Mouse (Mus musculus): ENCODE measurements around the gene Oas1c. TPM values are rescaled to one million over a fixed set of nuclear protein-coding genes. Genes with fewer than 3 reads are reported as not detected.

Oas1c gene
- total and polyA plus RNA-seq, 3 experiments = 1.6 to 3.6 (median 3.6) TPM

DNA sequence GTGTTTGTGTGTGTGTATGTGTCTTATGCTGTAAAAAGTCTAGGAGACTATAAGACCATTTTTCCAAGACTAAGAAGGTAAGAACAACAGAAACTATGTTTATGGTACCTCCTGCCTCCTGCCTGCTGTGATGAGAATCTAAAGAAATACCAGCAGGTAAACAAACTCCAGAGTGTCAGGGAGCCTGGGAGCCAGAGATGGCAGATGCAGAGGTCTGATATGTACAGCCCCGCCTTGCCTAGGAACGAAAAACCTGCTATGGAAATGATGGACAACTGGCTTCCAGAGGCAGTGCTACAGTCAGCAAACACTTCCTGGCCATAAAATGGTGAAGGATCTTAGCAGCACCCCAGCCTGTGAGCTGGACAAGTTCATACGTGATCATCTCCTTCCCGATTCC lies 34.8 kb upstream of the Oas1c start, which contains the start of gene Oas1f:
TSS of gene Oas1f (plus strand) at position 301 of the 400 bp plus-strand sequence.
- TF ChIP-seq MAX (IDR thresholded peaks at IDR 0.05; ENCODE audit: low read length) (no peak), UBTF (IDR thresholded peaks at IDR 0.05; ENCODE audit: low read depth, low read length) (no peak), MAFK (IDR thresholded peaks at IDR 0.05; ENCODE audit: insufficient replicate concordance, low read length) (no peak), POLR2A (IDR thresholded peaks at IDR 0.05; ENCODE audit: low read depth, low read length) (no peak), CHD2 (IDR thresholded peaks at IDR 0.05; ENCODE audit: low read length) (no peak), ZNF384 (IDR thresholded peaks at IDR 0.05; ENCODE audit: low read depth, low read length) (no peak), CHD1 (IDR thresholded peaks at IDR 0.05; ENCODE audit: low read depth, low read length) (no peak), GABPA (IDR thresholded peaks at IDR 0.05; ENCODE audit: insufficient replicate concordance, low read depth, low read length) (no peak), ZMIZ1 (IDR thresholded peaks at IDR 0.05; ENCODE audit: low read depth, low read length) (no peak), MYC (IDR thresholded peaks at IDR 0.05; ENCODE audit: low read depth, low read length) (no peak), HCFC1 (IDR thresholded peaks at IDR 0.05; ENCODE audit: low read depth, low read length) (no peak), USF1 (IDR thresholded peaks at IDR 0.05; ENCODE audit: low read depth, low read length) (no peak), JUN (IDR thresholded peaks at IDR 0.05; ENCODE audit: insufficient read depth, low read depth, low read length) (no peak), TCF12 (IDR thresholded peaks at IDR 0.05; ENCODE audit: low read depth, low read length) (no peak), MEF2A (IDR thresholded peaks at IDR 0.05; ENCODE audit: borderline replicate concordance, low read depth, low read length) (no peak)
- no peak within 1 kb of the TSS for H3K27ac ChIP-seq (ENCODE audit: insufficient read depth, low read depth)
- H3K9ac ChIP-seq (ENCODE audit: insufficient read depth, low read depth) = no peak within 1 kb of the TSS
- no peak for DNase-seq (ENCODE audit: extremely low read depth)
- H3K27me3 ChIP-seq (replicated peaks) = peaks cover 73% of the 10 kb centered on the region
- no peak within 1 kb of the TSS for H3K4me3 ChIP-seq (replicated peaks in 1 of 3; ENCODE audit: low read depth in 2 of 3, low read length in 2 of 3, poor library complexity in 1 of 3)
- no peaks in the 10 kb centered on the region for H3K4me1 ChIP-seq (ENCODE audit: control insufficient read depth in 1 of 2, insufficient read depth in 2 of 2)
- no peaks in the 10 kb centered on the region for H3K9me3 ChIP-seq (replicated peaks; ENCODE audit: low read length)
- H3K79me2 ChIP-seq (replicated peaks; ENCODE audit: control insufficient read depth, extremely low read depth, insufficient read depth, poor library complexity, severe bottlenecking) = no peaks in the 10 kb centered on the region
- no peaks in the 10 kb centered on the region for H3K36me3 ChIP-seq (replicated peaks in 1 of 2; ENCODE audit: control insufficient read depth in 1 of 2, insufficient read depth in 1 of 2, low read length in 1 of 2)
- in situ Hi-C loops (cut with MboI; ENCODE audit: low pct_ligation_motif_present, low pct_unique_long_range_greater_than_20kb, low sequenced_read_pairs) = no loop called here
- no peak within 1 kb of the TSS for H3K4me2 ChIP-seq (ENCODE audit: insufficient read depth, low read depth, poor library complexity, severe bottlenecking)
- dilution Hi-C loops (cut with MboI; ENCODE audit: extremely low pct_ligation_motif_present, extremely low pct_unique_long_range_greater_than_20kb, low sequenced_read_pairs) = no loop called here

DNA sequence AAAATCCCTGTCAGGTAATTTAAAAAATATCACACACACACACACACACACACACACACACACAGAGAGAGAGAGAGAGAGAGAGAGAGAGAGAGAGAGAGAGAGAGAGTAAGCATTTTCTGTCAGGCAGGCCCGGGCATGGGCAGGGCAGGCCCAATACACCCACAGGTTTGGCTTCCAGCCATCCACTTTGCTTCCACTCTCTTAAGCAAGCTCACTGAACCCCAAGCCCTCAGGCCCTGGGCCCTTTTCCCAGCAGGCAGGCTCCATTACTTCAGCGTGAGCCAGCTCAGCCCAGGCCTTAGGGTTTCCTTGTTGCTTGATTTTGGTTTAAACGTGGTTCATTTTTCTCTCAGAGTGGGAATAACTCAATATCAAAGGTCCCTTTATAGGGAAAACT lies 32.4 kb upstream of the Oas1c start:
- H3K4me1 ChIP-seq (ENCODE audit: control insufficient read depth in 1 of 2, insufficient read depth in 2 of 2) = no peaks in the 10 kb centered on the region
- dilution Hi-C loops (cut with MboI; ENCODE audit: extremely low pct_ligation_motif_present, extremely low pct_unique_long_range_greater_than_20kb, low sequenced_read_pairs) (no loop called here), in situ Hi-C loops (cut with MboI; ENCODE audit: low pct_ligation_motif_present, low pct_unique_long_range_greater_than_20kb, low sequenced_read_pairs) (loop anchor here (5.0 kb wide), 1 partner anchor 78 kb away; no protein-coding TSS in a partner anchor)
- peaks cover 76% of the 10 kb centered on the region for H3K27me3 ChIP-seq (replicated peaks)
- H3K9ac ChIP-seq (ENCODE audit: insufficient read depth, low read depth) = no peak overlapping the region
- no peak overlapping the region for H3K4me3 ChIP-seq (replicated peaks in 1 of 3; ENCODE audit: low read depth in 2 of 3, low read length in 2 of 3, poor library complexity in 1 of 3)
- H3K9me3 ChIP-seq (replicated peaks; ENCODE audit: low read length) = no peaks in the 10 kb centered on the region
- no peak overlapping the region for H3K27ac ChIP-seq (ENCODE audit: insufficient read depth, low read depth)
- H3K36me3 ChIP-seq (replicated peaks in 1 of 2; ENCODE audit: control insufficient read depth in 1 of 2, insufficient read depth in 1 of 2, low read length in 1 of 2) = no peaks in the 10 kb centered on the region
- TF ChIP-seq KAT2A (IDR thresholded peaks at IDR 0.05; ENCODE audit: insufficient replicate concordance, low read length) (no peak), RCOR1 (conservative IDR thresholded peaks at IDR 0.05; ENCODE audit: low read depth, low read length) (no peak), JUND (conservative IDR thresholded peaks at IDR 0.05; ENCODE audit: low read depth, low read length) (no peak), PAX5 (IDR thresholded peaks at IDR 0.05; ENCODE audit: low read length) (no peak), JUN (IDR thresholded peaks at IDR 0.05; ENCODE audit: insufficient read depth, low read depth, low read length) (no peak), ELF1 (IDR thresholded peaks at IDR 0.05; ENCODE audit: low read depth, low read length) (no peak), ZC3H11A (IDR thresholded peaks at IDR 0.05; ENCODE audit: low read depth, low read length) (no peak), MAZ (IDR thresholded peaks at IDR 0.05; ENCODE audit: low read depth, low read length) (no peak), MEF2A (IDR thresholded peaks at IDR 0.05; ENCODE audit: borderline replicate concordance, low read depth, low read length) (no peak), IRF4 (IDR thresholded peaks at IDR 0.05; ENCODE audit: low read depth, low read length) (no peak), UBTF (IDR thresholded peaks at IDR 0.05; ENCODE audit: low read depth, low read length) (no peak), ETS1 (conservative IDR thresholded peaks at IDR 0.05; ENCODE audit: low read depth, low read length) (no peak), SIN3A (IDR thresholded peaks at IDR 0.05; ENCODE audit: low read length) (no peak), ZNF384 (IDR thresholded peaks at IDR 0.05; ENCODE audit: low read depth, low read length) (no peak), NELFE (IDR thresholded peaks at IDR 0.05; ENCODE audit: low read depth, low read length) (no peak), USF2 (conservative IDR thresholded peaks at IDR 0.05; ENCODE audit: low read depth, low read length) (no peak), ZKSCAN1 (IDR thresholded peaks at IDR 0.05; ENCODE audit: borderline replicate concordance, low read depth, low read length) (no peak), TCF12 (IDR thresholded peaks at IDR 0.05; ENCODE audit: low read depth, low read length) (no peak)
- no peak overlapping the region for H3K4me2 ChIP-seq (ENCODE audit: insufficient read depth, low read depth, poor library complexity, severe bottlenecking)
- no peaks in the 10 kb centered on the region for H3K79me2 ChIP-seq (replicated peaks; ENCODE audit: control insufficient read depth, extremely low read depth, insufficient read depth, poor library complexity, severe bottlenecking)
- DNase-seq (ENCODE audit: extremely low read depth) = no peak
